Mouse (Mus musculus) forebrain, embryonic 14.5 days (tissue): Measurements from ENCODE around the gene Cdc42bpg. TPM values are rescaled to one million over a fixed set of nuclear protein-coding genes. Genes with fewer than 3 reads are reported as not detected.

Source experiments
- microRNA counts: library from miRNA; unstranded; fragments of <30 nt; microRNA quantifications from one replicate; lab custom pipeline; 2016
- microRNA-seq: library from miRNA; unstranded; fragments of <30 nt; microRNA quantifications from one replicate; pipeline ENCODE4, GENCODE M21; 2016
- polyA plus RNA-seq: library from polyadenylated mRNA; unstranded; fragments of >200 nt; fragmentation: Nextera tagmentation; extraction: Ambion mirVana; gene quantifications from 2 replicates; pipeline ENCODE4 v1.2.1, GENCODE M21; 2014

Cdc42bpg gene
- polyA plus RNA-seq, 1 experiment from 2014 or later = 0.61 TPM

MicroRNAs within 50 kb of the gene (microRNA counts, 519-probe panel; counts per million panel counts)
- 1,898 counts per million, percentile 5 among the panel's probes with 10 or more counts for microRNA mmu-miR-192 (lab: Ali Mortazavi, UCI)

Small RNA genes within 50 kb of the gene (microRNA-seq; reads per million reads assigned to microRNA genes)
- 62.4 reads per million, percentile 51 among the genes with 10 or more reads in this experiment for gene Mir192
- gene Mir194-2 = 56.3 reads per million, percentile 50 among the genes with 10 or more reads in this experiment
- 0.53 reads per million for gene Mir6989

Other genes with a start within 250 kb of the Cdc42bpg start
- 82.8 and 85.5 TPM in 2 replicates for gene Mrpl49, start 248.7 kb upstream of the Cdc42bpg start, polyA plus RNA-seq
- gene Fau, start 248.6 kb upstream of the Cdc42bpg start, polyA plus RNA-seq = 626 and 785 TPM in 2 replicates
- 38.2 and 40.5 TPM in 2 replicates for gene Znhit2, start 245.3 kb upstream of the Cdc42bpg start, polyA plus RNA-seq
- 32.6 and 35.6 TPM in 2 replicates for gene Tm7sf2, start 238.1 kb upstream of the Cdc42bpg start, polyA plus RNA-seq
- gene Vps51, start 229.2 kb upstream of the Cdc42bpg start, polyA plus RNA-seq = 59.5 and 73.9 TPM in 2 replicates
- not detected in 2 replicates for gene Tmem262, start 226.4 kb upstream of the Cdc42bpg start, polyA plus RNA-seq
- 1.1 and 1.4 TPM in 2 replicates for gene Gm28374, start 224.2 kb upstream of the Cdc42bpg start, polyA plus RNA-seq
- 81.1 and 87.2 TPM in 2 replicates for gene Zfpl1, start 221.5 kb upstream of the Cdc42bpg start, polyA plus RNA-seq
- 20.0 and 28.2 TPM in 2 replicates for gene Cdca5, start 221.5 kb upstream of the Cdc42bpg start, polyA plus RNA-seq
- not detected in 2 replicates for gene AC131692.1, start 212.0 kb upstream of the Cdc42bpg start, polyA plus RNA-seq
- gene Naaladl1, start 200.7 kb upstream of the Cdc42bpg start, polyA plus RNA-seq = 0.36 and 0.42 TPM in 2 replicates
- gene Sac3d1, start 187.8 kb upstream of the Cdc42bpg start, polyA plus RNA-seq = 56.4 and 57.6 TPM in 2 replicates
- 45.6 and 50.2 TPM in 2 replicates for gene Snx15, start 178.2 kb upstream of the Cdc42bpg start, polyA plus RNA-seq
- not detected in 2 replicates for gene Batf2, start 165.5 kb upstream of the Cdc42bpg start, polyA plus RNA-seq
- gene Arl2, start 164.9 kb upstream of the Cdc42bpg start, polyA plus RNA-seq = 80.3 and 90.2 TPM in 2 replicates
- not detected in 2 replicates for gene Majin, start 122.1 kb upstream of the Cdc42bpg start, polyA plus RNA-seq
- 0.30 TPM in 1 of 2 replicates, not detected in the other for gene Gpha2, start 80.1 kb upstream of the Cdc42bpg start, polyA plus RNA-seq
- gene Ppp2r5b, start 70.6 kb upstream of the Cdc42bpg start, polyA plus RNA-seq = 74.3 and 98.9 TPM in 2 replicates
- 7.9 and 9.6 TPM in 2 replicates for gene Atg2a, start 64.8 kb upstream of the Cdc42bpg start, polyA plus RNA-seq
- 71.3 and 79.8 TPM in 2 replicates for gene Ehd1, start 29.7 kb upstream of the Cdc42bpg start, polyA plus RNA-seq
- gene Men1, start 28.5 kb downstream of the Cdc42bpg start, polyA plus RNA-seq = 47.7 and 61.6 TPM in 2 replicates
- gene Map4k2, start 34.7 kb downstream of the Cdc42bpg start, polyA plus RNA-seq = 6.2 and 11.2 TPM in 2 replicates
- gene Sf1, start 57.2 kb downstream of the Cdc42bpg start, polyA plus RNA-seq = 90.4 and 115 TPM in 2 replicates
- 1.3 and 3.0 TPM in 2 replicates for gene Pygm, start 77.9 kb downstream of the Cdc42bpg start, polyA plus RNA-seq
- gene Rasgrp2, start 92.9 kb downstream of the Cdc42bpg start, polyA plus RNA-seq = 28.6 and 30.7 TPM in 2 replicates
- gene Nrxn2, start 112.3 kb downstream of the Cdc42bpg start, polyA plus RNA-seq = 39.5 and 41.7 TPM in 2 replicates
- gene Slc22a12, start 236.6 kb downstream of the Cdc42bpg start, polyA plus RNA-seq = not detected in 2 replicates